Mouse (Mus musculus): ENCODE measurements around the gene Katnbl1. TPM values are rescaled to one million over a fixed set of nuclear protein-coding genes. Genes with fewer than 3 reads are reported as not detected.
"Not testable (repeated sequence)": the region's sequence is repeated elsewhere in the genome, so short reads cannot be mapped to it uniquely, and the experiment has no call there.

Katnbl1 gene
- polyA plus RNA-seq, 1 experiment = 18.2 TPM

DNA sequence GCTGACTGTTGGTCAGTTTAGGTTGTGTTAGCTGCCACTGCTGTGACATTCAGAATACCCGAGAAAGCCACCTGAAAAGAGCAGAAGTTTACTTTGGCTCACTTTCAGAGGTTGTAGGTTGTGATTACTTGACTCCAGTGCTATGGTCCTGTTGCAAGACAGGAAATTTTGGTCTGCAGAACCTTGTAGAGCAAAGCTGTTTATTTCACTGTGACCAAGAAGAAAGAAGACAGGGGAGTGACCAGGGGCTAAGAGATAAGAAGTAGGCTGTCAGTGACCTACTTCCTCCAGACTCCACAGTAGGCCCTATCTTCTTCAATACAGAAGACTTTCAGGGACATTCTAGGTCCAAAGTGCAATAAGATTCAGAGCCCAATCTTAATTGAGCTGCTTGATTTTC is 17.6 kb downstream of the Katnbl1 start:
- TF ChIP-seq CTCF (IDR thresholded peaks at IDR 0.05; ENCODE audit: borderline replicate concordance, extremely low read depth, insufficient read depth, insufficient read length) (no peak), POLR2A (IDR thresholded peaks at IDR 0.05; ENCODE audit: borderline replicate concordance, extremely low read depth, insufficient read depth, insufficient read length, poor library complexity, severe bottlenecking) (no peak)
- DNase-seq (ENCODE audit: low read depth) = no peak

DNA sequence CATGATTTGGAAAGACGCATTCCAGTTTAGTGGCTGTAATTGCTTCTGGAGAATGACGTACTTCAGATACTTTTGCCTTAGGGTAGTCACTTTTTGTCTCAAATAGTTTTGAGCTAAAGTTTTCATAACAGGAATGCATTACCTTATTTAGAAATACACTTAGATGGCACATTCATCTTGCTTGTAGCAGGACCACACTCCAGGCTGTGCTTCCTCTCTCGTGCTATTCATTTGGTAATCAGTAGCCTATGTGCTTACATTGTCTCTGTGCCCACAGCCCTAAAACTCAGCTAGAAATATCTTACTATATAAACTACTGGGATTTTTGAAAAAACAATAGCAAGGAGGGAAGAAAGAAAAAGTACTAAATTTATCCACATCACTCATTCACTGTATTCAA is 28.0 kb downstream of the Katnbl1 start:
- DNase-seq (ENCODE audit: low read depth) = no peak
- no peak for TF ChIP-seq POLR2A (IDR thresholded peaks at IDR 0.05; ENCODE audit: borderline replicate concordance, extremely low read depth, insufficient read depth, insufficient read length, poor library complexity, severe bottlenecking)
- TF ChIP-seq CTCF (IDR thresholded peaks at IDR 0.05; ENCODE audit: borderline replicate concordance, extremely low read depth, insufficient read depth, insufficient read length) = no peak

DNA sequence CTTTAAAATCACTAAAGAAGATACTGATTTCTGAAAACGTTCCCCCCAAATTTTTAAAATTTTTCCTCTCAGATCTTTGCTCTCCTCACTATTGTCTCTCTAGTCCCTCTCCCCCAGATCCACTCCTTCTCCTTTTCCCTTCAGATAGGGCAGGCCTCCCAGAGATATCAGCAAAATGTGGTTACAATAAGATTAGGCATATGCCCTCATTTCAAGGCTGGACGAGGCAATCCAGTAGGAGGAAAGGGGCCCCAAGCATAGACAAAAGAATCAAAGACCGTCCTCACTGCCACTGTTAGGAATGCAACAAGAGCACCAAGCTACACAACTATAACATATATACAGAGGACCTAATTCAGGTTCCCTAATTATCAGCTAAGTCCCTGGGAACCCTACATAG is 46.3 kb downstream of the Katnbl1 start:
- no peak for DNase-seq (ENCODE audit: low read depth)
- TF ChIP-seq CTCF (IDR thresholded peaks at IDR 0.05; ENCODE audit: borderline replicate concordance, extremely low read depth, insufficient read depth, insufficient read length) (no peak), POLR2A (IDR thresholded peaks at IDR 0.05; ENCODE audit: borderline replicate concordance, extremely low read depth, insufficient read depth, insufficient read length, poor library complexity, severe bottlenecking) (no peak)

DNA sequence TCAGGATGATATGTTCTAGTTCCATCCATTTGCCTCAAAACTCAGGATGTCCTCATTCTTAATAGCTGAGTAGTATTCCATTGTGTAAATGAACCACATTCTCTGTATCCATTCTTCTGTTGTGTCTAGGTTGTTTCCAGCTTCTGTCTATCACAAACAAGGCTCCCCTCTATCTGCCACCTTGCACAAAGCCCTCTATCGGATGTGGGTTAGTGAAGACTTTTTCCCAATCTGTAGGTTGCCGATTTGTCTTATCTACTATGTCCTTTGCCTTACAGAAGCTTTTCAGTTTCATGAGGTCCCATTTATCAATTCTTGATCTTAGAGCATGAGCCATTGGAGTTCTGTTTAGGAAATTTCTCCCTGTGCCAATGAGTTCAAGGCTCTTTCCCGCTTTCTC is 49.5 kb downstream of the Katnbl1 start:
- DNase-seq (ENCODE audit: low read depth) = not testable (repeated sequence)

DNA sequence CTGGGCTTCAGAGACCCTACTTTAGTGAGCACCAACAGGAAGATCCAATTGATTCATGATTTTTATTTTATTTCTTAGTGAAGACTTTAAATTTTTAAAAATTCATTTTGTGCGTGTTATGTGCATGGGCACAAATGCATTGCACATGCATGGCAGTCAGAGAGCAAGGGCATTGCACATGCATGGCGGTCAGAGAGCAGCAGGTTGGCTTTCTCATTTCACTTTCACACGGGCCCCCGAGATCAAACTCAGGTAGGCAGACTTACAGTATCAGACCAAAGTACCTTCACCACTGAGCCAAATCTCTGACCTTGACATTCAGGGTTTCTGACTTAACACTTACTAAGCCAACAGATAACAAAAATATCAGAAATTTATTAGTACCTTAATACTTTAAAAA is 50.7 kb downstream of the Katnbl1 start:
- TF ChIP-seq POLR2A (IDR thresholded peaks at IDR 0.05; ENCODE audit: borderline replicate concordance, extremely low read depth, insufficient read depth, insufficient read length, poor library complexity, severe bottlenecking) = no peak
- no peak for TF ChIP-seq CTCF (IDR thresholded peaks at IDR 0.05; ENCODE audit: borderline replicate concordance, extremely low read depth, insufficient read depth, insufficient read length)
- no peak for DNase-seq (ENCODE audit: low read depth)

DNA sequence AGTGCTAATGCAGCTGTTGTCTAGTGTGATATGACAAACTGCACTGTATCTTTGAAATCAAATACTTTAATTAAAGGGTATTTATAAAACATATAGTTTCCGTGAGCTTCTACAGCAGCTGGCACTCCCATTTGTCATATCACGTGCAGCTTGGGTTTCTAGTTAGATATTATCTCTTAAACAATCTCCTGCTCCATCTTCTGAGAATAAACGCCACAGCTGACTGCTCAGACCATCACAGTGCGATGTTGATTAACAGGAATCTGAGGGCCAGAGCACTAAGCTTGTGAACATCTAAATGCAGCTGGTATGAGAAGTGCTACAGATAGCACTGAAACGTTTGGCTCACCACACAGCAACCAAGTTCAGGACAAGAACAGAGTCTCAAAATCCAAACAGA is 51.4 kb downstream of the Katnbl1 start:
- DNase-seq (ENCODE audit: low read depth) = no peak
- TF ChIP-seq CTCF (IDR thresholded peaks at IDR 0.05; ENCODE audit: borderline replicate concordance, extremely low read depth, insufficient read depth, insufficient read length) (no peak), POLR2A (IDR thresholded peaks at IDR 0.05; ENCODE audit: borderline replicate concordance, extremely low read depth, insufficient read depth, insufficient read length, poor library complexity, severe bottlenecking) (no peak)

DNA sequence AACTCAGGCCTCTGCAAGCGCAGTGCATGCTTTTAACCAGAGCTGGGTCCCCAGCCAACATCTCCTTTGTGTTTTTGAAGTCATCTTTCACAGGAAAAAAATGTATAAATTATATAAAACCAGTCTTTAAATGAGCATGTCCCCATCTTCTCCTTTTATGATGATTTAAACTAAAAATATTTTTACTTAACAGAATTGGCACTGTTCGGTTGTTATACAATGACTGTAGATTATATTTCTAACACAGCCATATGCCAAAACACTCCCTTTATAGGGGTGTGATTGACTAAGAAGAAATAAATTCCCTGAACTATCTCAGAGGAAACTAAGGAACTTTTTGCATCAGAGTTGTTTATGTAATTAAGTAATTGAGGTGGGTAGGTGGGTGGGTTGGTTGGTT is 53.5 kb downstream of the Katnbl1 start:
- DNase-seq (ENCODE audit: low read depth) = no peak
- TF ChIP-seq POLR2A (IDR thresholded peaks at IDR 0.05; ENCODE audit: borderline replicate concordance, extremely low read depth, insufficient read depth, insufficient read length, poor library complexity, severe bottlenecking) = no peak

DNA sequence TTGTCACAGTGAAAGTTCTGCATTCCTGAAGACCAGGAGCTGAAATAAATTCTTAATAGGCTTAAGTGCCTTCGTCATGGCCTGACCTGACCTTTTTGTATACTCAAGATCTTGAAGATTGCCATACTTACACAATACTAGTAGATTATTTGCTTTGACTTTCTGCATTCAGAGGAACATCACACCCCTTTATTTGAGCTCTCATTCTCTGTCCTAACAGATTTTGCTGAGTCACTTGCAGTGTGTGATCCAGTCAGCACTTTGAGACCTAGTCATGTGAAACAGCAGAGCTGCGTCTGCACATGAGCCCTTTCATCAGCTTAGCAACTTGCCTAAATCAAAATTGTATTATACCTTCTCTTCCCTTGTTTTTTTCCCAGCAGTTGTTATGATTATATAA is 54.3 kb downstream of the Katnbl1 start:
- TF ChIP-seq POLR2A (IDR thresholded peaks at IDR 0.05; ENCODE audit: borderline replicate concordance, extremely low read depth, insufficient read depth, insufficient read length, poor library complexity, severe bottlenecking) (no peak), CTCF (IDR thresholded peaks at IDR 0.05; ENCODE audit: borderline replicate concordance, extremely low read depth, insufficient read depth, insufficient read length) (no peak)
- no peak for DNase-seq (ENCODE audit: low read depth)

DNA sequence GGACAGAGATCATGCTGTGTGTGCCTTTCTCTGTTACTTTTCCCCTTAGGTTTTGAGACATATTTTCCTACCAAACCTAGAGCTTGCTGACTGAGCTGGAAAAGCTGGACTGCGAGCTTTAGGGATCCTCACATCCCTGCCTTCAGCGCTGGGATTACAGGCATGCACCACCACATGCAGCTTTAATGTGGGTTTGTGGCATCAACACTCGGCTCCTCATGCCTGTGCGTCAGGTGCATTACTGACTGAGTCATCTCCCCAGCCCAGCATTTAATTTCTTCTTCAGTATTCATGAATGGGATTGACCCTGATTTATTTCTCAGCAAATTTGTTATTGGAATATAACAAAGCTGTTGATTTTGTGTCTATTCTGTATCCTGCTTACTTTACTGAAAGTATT is 57.3 kb downstream of the Katnbl1 start:
- DNase-seq (ENCODE audit: low read depth) = no peak
- TF ChIP-seq CTCF (IDR thresholded peaks at IDR 0.05; ENCODE audit: borderline replicate concordance, extremely low read depth, insufficient read depth, insufficient read length) = no peak
- TF ChIP-seq POLR2A (IDR thresholded peaks at IDR 0.05; ENCODE audit: borderline replicate concordance, extremely low read depth, insufficient read depth, insufficient read length, poor library complexity, severe bottlenecking) = no peak

DNA sequence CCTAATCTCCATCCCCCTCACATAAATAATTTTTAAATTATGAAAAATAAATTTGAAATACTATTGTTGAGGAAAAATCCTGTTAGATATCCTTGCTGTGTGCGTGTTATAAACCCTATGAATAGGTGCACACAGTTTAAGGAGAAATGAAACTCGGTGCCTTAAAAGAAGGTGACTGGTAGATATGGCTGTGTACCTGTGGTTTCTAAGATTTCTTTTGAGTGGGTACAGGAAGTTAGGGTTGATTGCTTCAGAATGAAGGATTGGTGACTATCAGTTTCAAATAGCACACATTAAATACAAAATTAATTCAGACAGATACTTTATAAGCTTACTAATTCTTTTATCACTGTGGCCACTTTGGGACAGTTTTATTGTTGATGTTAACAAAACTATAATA is 58.6 kb downstream of the Katnbl1 start:
- no peak for DNase-seq (ENCODE audit: low read depth)
- no peak for TF ChIP-seq POLR2A (IDR thresholded peaks at IDR 0.05; ENCODE audit: borderline replicate concordance, extremely low read depth, insufficient read depth, insufficient read length, poor library complexity, severe bottlenecking)
- no peak for TF ChIP-seq CTCF (IDR thresholded peaks at IDR 0.05; ENCODE audit: borderline replicate concordance, extremely low read depth, insufficient read depth, insufficient read length)

DNA sequence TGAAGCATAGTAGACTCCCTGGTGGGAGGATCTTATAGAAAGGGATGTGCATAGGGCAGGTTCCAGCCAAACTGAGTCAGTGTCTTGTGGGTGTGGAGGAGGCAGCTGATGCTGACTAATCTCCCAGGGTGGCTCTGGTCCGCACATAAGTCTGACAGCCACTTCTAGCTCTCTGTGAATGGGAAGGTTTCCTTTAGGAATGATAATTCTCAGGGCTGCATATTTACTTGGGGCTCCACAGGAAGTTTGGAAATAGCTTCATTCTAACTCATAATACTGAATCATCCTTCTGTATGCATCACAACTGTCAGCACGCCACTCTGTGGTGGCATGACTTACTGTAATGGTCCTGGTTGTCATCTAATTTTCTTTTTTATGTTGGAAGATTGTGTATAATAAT is 64.5 kb downstream of the Katnbl1 start:
- DNase-seq (ENCODE audit: low read depth) = no peak
- TF ChIP-seq CTCF (IDR thresholded peaks at IDR 0.05; ENCODE audit: borderline replicate concordance, extremely low read depth, insufficient read depth, insufficient read length) = no peak
- no peak for TF ChIP-seq POLR2A (IDR thresholded peaks at IDR 0.05; ENCODE audit: borderline replicate concordance, extremely low read depth, insufficient read depth, insufficient read length, poor library complexity, severe bottlenecking)

DNA sequence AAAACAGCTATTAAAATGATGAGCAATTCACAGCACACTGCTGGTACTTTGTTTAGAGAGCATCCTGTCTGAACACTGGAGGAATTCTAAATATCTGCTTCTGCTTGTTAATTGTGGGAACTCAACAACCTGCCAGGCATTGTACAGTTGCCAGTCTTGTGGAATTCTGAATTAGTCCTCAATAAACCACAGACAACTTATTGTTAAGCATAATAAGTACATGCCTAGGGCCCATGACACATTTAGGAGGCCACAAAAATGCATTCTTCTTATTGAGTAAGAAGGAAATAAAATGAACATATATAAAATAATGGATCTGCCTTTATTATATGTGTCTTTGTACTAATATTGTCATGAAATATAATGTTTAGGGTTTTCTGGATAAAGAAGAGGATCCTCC is 66.5 kb downstream of the Katnbl1 start:
- DNase-seq (ENCODE audit: low read depth) = no peak
- TF ChIP-seq CTCF (IDR thresholded peaks at IDR 0.05; ENCODE audit: borderline replicate concordance, extremely low read depth, insufficient read depth, insufficient read length) (no peak), POLR2A (IDR thresholded peaks at IDR 0.05; ENCODE audit: borderline replicate concordance, extremely low read depth, insufficient read depth, insufficient read length, poor library complexity, severe bottlenecking) (no peak)

DNA sequence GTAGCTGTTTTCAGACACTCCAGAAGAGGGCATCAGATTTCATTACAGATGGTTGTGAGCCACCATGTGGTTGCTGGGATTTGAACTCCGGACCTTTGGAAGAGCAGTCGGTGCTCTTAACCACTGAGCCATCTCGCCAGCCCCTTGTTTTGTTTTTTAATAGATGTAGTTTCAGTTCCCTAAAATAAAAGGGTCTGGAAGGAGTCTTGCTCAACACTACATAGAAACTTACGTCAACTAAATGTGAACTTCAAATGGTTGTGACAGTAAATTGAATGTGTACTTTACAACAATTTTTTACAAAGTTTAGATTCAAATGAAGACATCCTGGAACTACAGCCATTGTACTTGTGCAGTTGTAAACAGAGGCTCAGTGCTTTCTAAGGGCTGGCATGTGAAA is 69.0 kb downstream of the Katnbl1 start:
- not testable (repeated sequence) for DNase-seq (ENCODE audit: low read depth)
